Mouse (Mus musculus) kidney, adult 9 months (tissue): ENCODE results near the gene Phf14.
"Not testable (repeated sequence)": the region's sequence is repeated elsewhere in the genome, so short reads cannot be mapped to it uniquely, and the experiment has no call there.

Source experiments
- DNase-seq: peaks from one replicate; pipeline ENCODE4 v3.0.0; 2022

The Phf14 gene

GRCm38 (mm10) chr6:11907269-11908032 lies at the start of gene Phf14, which contains the start of gene Ndufa4:
TSS of gene Phf14 (plus strand) at chr6:11907809.
TSS of gene Ndufa4 (minus strand) at chr6:11907497.
- DNase-seq = peak; percentile 97

GRCm38 (mm10) chr6:11875364-11875763 lies 32.2 kb upstream of the Phf14 start:
- DNase-seq = not testable (repeated sequence)

- DNase-seq = no peak
Measured at GRCm38 (mm10) chr6:11900809-11901310, 6.7 kb upstream of the Phf14 start.

GRCm38 (mm10) chr6:11906890-11907268 lies 730 bp upstream of the Phf14 start:
- DNase-seq = no peak

GRCm38 (mm10) chr6:11908170-11908569 lies 561 bp downstream of the Phf14 start:
- no peak for DNase-seq

GRCm38 (mm10) chr6:11925496-11926041 lies 18.0 kb downstream of the Phf14 start:
- DNase-seq = peak; percentile 91

GRCm38 (mm10) chr6:11926082-11926595 lies 18.5 kb downstream of the Phf14 start:
- no peak for DNase-seq

GRCm38 (mm10) chr6:11927485-11927884 lies 19.9 kb downstream of the Phf14 start:
- no peak for DNase-seq

- DNase-seq = no peak
Measured at GRCm38 (mm10) chr6:11933403-11933802, 25.8 kb downstream of the Phf14 start.

GRCm38 (mm10) chr6:11940895-11941294 lies 33.3 kb downstream of the Phf14 start:
- no peak for DNase-seq

- DNase-seq = no peak
Measured at GRCm38 (mm10) chr6:11942089-11942488, 34.5 kb downstream of the Phf14 start.

GRCm38 (mm10) chr6:11948100-11948499 lies 40.5 kb downstream of the Phf14 start:
- no peak for DNase-seq

GRCm38 (mm10) chr6:11960172-11960571 lies 52.6 kb downstream of the Phf14 start:
- no peak for DNase-seq

GRCm38 (mm10) chr6:11993782-11994181 lies 86.2 kb downstream of the Phf14 start:
- DNase-seq = no peak

GRCm38 (mm10) chr6:11998576-11998975 lies 91.0 kb downstream of the Phf14 start:
- peak; percentile 58 for DNase-seq

GRCm38 (mm10) chr6:11999506-11999905 lies 91.9 kb downstream of the Phf14 start:
- peak; percentile 68 for DNase-seq

- no peak for DNase-seq
Measured at GRCm38 (mm10) chr6:12005455-12005854, 97.8 kb downstream of the Phf14 start.

GRCm38 (mm10) chr6:12006001-12006400 lies 98.4 kb downstream of the Phf14 start:
- no peak for DNase-seq

- no peak for DNase-seq
Measured at GRCm38 (mm10) chr6:12012103-12012502, 104.5 kb downstream of the Phf14 start.

- DNase-seq = no peak
Measured at GRCm38 (mm10) chr6:12014035-12014434, 106.4 kb downstream of the Phf14 start.

- DNase-seq = no peak
Measured at GRCm38 (mm10) chr6:12014733-12015132, 107.1 kb downstream of the Phf14 start.

GRCm38 (mm10) chr6:12019736-12020135 lies 112.1 kb downstream of the Phf14 start:
- no peak for DNase-seq

- DNase-seq = no peak
Measured at GRCm38 (mm10) chr6:12020156-12020555, 112.5 kb downstream of the Phf14 start.

- DNase-seq = peak; percentile 45
Measured at GRCm38 (mm10) chr6:12020738-12021137, 113.1 kb downstream of the Phf14 start.
